Mouse (Mus musculus) limb, embryonic 14.5 days (tissue): ENCODE data around the gene Smchd1. TPM values are rescaled to one million over a fixed set of nuclear protein-coding genes. Genes with fewer than 3 reads are reported as not detected.

Experiments used
- ATAC-seq: fragments of 200-750 bp; cut with Nextera tagmentation; 2 replicates; pipeline ENCODE4 v1.8.0; 2017; ENCODE audit warnings: low read depth, moderate number of reproducible peaks, moderate TSS enrichment; ENCODE audit not compliant: low FRiP score
- DNase-seq: peaks from one replicate; pipeline ENCODE4 v3.0.0-alpha.2; 2015; ENCODE audit warnings: low spot score
- H3K27ac ChIP-seq: fragments of 300-500 bp; sonication (generic); replicated peaks from 2 replicates; pipeline ENCODE4 v1.5.1; 2014; ENCODE audit warnings: low read depth, mild to moderate bottlenecking, low read length, moderate library complexity, mixed read lengths
- H3K27me3 ChIP-seq: fragments of 300-500 bp; sonication (generic); 2 replicates; pipeline ENCODE4 v1.6.1; 2014; ENCODE audit warnings: low read length, mixed read lengths; ENCODE audit not compliant: control insufficient read depth, insufficient read depth
- H3K36me3 ChIP-seq: fragments of 300-500 bp; sonication (generic); 2 replicates; pipeline ENCODE4 v1.6.1; 2014; ENCODE audit warnings: mild to moderate bottlenecking, low read length, moderate library complexity, mixed read lengths; ENCODE audit not compliant: control insufficient read depth, insufficient read depth
- H3K4me1 ChIP-seq: fragments of 300-500 bp; sonication (generic); 2 replicates; pipeline ENCODE4 v1.6.1; 2014; ENCODE audit warnings: antibody characterized with exemption, low read length, mixed read lengths; ENCODE audit not compliant: control insufficient read depth, insufficient read depth
- H3K4me2 ChIP-seq: fragments of 300-500 bp; sonication (generic); replicated peaks from 2 replicates; pipeline ENCODE4 v1.6.1; 2014; ENCODE audit warnings: low read depth, mild to moderate bottlenecking, low read length, moderate library complexity; ENCODE audit not compliant: severe bottlenecking
- H3K4me3 ChIP-seq: fragments of 300-500 bp; sonication (generic); replicated peaks from 2 replicates; pipeline ENCODE4 v1.5.1; 2014; ENCODE audit warnings: low read length
- H3K9ac ChIP-seq: fragments of 300-500 bp; sonication (generic); 2 replicates; pipeline ENCODE4 v1.6.1; 2014; ENCODE audit warnings: mild to moderate bottlenecking, low read depth, low read length, moderate library complexity; ENCODE audit not compliant: severe bottlenecking
- H3K9me3 ChIP-seq: fragments of 300-500 bp; sonication (generic); 2 replicates; pipeline ENCODE4 v1.6.1; 2016; ENCODE audit warnings: low read length; ENCODE audit not compliant: control insufficient read depth
- POLR2A ChIP-seq: fragments of 200-500 bp; IDR thresholded peaks from 2 replicates; pipeline ENCODE4 v1.8.0; 2012; ENCODE audit warnings: inconsistent platforms, mild to moderate bottlenecking, moderate library complexity, borderline replicate concordance; ENCODE audit not compliant: insufficient read depth, insufficient read length; ENCODE audit errors: extremely low read depth
- WGBS: fragments of 180-500 bp; shearing (Covaris S2); extraction: QIAGEN DNeasy Blood & Tissue Kit; methylation state at CpG from one replicate; pipeline ENCODE4 v1.1.7; 2014; 5-methylcytosine and 5-hydroxymethylcytosine counted together
- polyA plus RNA-seq, 2 experiments: library from polyadenylated mRNA; depleted of rRNA in 1 of 2; stranded (reverse) in 1 of 2; unstranded in 1 of 2; fragments of >200 nt; fragmentation: Nextera tagmentation in 1 of 2; extraction: Ambion mirVana in 1 of 2; gene quantifications; 2 replicates each; pipeline versions ENCODE4 v1.2.1 to v1.2.3; 2012 to 2014

The Smchd1 gene
- polyA plus RNA-seq, 2 experiments = 42.7 to 71.4 TPM

DNA sequence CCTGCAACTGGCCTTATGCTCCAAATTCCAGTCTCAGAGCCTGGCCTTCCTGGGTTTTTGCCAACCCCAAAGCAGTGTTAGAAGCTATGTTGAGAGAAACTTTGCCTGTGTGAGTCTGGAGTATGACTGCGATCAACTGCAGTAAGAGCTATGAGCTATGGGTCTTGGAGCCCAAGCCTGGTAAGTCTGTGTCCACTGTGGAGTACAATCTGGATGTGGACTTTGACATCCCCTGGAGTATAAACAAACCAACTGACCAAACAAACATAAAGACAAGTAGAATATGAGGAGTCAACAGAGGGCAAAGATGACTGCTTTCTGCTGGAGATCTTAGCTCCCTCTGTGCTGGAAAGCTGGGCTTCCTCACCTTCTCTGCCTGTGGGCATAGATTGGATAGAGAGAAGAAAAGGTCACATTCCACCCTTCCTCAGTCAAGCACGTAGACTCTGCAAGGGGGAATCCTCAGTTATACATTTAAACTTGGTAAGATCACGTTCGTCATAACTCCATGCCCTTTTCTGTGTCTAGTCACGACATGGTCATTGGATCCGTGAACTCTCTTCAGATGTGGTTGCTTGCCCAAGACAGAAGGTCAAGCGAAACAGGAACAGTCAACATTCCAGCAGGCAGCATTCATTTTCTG is 8.4 kb upstream of the Smchd1 start:
- no peak for DNase-seq
- WGBS = 90% methylated on average over 7 of the region's 7 CpGs
- Histone ChIP-seq H3K27me3 (no peaks in the 10 kb centered on the region), H3K36me3 (no peaks in the 10 kb centered on the region), H3K27ac (no peak overlapping the region), H3K9ac (no peak overlapping the region), H3K4me3 (no peak overlapping the region), H3K9me3 (no peaks in the 10 kb centered on the region), H3K4me1 (peaks cover 17% of the 10 kb centered on the region), H3K4me2 (no peak overlapping the region)
- ATAC-seq = no peak
- TF ChIP-seq POLR2A = no peak

- Histone ChIP-seq H3K27ac (no peak overlapping the region), H3K27me3 (no peaks in the 10 kb centered on the region), H3K9ac (no peak overlapping the region), H3K36me3 (no peaks in the 10 kb centered on the region), H3K9me3 (no peaks in the 10 kb centered on the region), H3K4me3 (no peak overlapping the region), H3K4me2 (no peak overlapping the region), H3K4me1 (0 out of 2 replicates have a peak, but pooled peaks cover 6% of the 10 kb centered on the region)
- ATAC-seq (no peak), DNase-seq (no peak)
- 34% methylated on average over 5 of the region's 5 CpGs for WGBS
- no peak for TF ChIP-seq POLR2A
Measured at GRCm38 (mm10) chr17:71479381-71479901, 4.3 kb upstream of the Smchd1 start.

- DNase-seq (no peak), ATAC-seq (no peak)
- H3K4me1 ChIP-seq = peaks cover 10% of the 10 kb centered on the region
- no peaks in the 10 kb centered on the region for H3K36me3 ChIP-seq
- H3K27me3 ChIP-seq = no peaks in the 10 kb centered on the region
- H3K9ac ChIP-seq = no peak overlapping the region
- 92% methylated on average over 8 of the region's 8 CpGs for WGBS
- no peak for TF ChIP-seq POLR2A
- H3K9me3 ChIP-seq = no peaks in the 10 kb centered on the region
- H3K4me3 ChIP-seq = no peak overlapping the region
- H3K4me2 ChIP-seq = no peak overlapping the region
- H3K27ac ChIP-seq = no peak overlapping the region
Measured at GRCm38 (mm10) chr17:71477481-71477880, 2.3 kb upstream of the Smchd1 start.

DNA sequence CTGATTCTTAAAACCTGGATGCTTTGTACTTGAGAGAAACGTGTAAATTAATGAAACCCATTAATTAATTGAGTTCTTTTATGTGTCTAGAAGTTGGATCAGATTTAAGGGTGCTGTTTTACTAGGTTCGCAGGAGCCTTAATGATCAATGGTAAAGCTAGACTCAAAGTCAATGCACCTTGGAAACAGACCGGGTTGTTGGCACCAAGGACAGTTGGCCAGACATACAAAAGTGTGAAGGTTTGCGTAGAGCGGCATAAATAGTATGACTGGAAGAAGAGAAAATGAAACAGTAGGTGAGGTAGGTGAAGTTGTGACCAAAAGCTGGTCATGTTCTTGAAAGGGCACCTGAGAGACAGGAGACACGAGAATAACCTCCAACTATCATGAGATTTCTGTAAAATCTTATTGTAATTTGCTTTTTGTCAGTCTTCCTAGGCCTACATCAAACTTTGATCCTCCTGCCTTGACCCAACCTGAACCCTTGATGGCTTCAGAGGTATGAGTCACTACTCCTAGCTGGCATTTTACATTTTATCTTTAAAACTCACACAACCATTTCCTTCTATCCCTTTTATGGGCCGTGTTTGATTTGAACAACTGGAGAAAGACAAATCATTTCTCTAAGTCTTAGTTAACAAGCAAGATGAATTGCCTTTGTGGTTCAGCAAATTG is 1.3 kb upstream of the Smchd1 start:
- H3K4me2 ChIP-seq = peak overlapping the region; percentile 87
- peak overlapping the region; percentile 95; the same call in 1 of the 2 replicates for H3K9ac ChIP-seq
- 63% methylated on average over 7 of the region's 7 CpGs for WGBS
- TF ChIP-seq POLR2A = no peak
- ATAC-seq (no peak), DNase-seq (no peak)
- no peaks in the 10 kb centered on the region for H3K36me3 ChIP-seq
- H3K27me3 ChIP-seq = no peaks in the 10 kb centered on the region
- peak overlapping the region; percentile 99 for H3K27ac ChIP-seq
- peak overlapping the region; percentile 89 for H3K4me3 ChIP-seq
- H3K4me1 ChIP-seq = peaks cover 10% of the 10 kb centered on the region
- H3K9me3 ChIP-seq = no peaks in the 10 kb centered on the region

DNA sequence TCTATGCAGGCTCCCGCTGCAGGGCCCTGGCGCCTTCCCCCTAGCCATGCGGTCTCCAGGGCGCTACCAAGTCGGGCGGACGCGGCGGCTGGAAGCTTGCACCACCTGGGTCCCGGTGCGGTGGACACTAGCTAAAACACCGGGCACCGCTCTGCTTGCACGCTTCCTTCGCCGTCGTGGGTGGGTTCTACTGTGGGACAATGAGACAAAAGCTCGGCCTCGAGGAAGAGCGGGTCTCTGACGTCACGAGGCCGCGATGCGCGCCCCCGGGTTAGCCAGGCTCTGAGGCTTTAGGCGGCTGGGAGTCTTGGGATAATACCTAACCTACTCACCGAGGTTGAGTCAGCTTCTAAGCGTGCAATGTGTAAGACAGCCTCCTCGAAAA is 554 bp upstream of the Smchd1 start:
- Histone ChIP-seq H3K27ac (peak overlapping the region; percentile 99), H3K9ac (peak overlapping the region; percentile 95), H3K9me3 (no peaks in the 10 kb centered on the region), H3K4me2 (peak overlapping the region; percentile 87), H3K27me3 (no peaks in the 10 kb centered on the region), H3K4me1 (peaks cover 10% of the 10 kb centered on the region), H3K36me3 (no peaks in the 10 kb centered on the region), H3K4me3 (peak overlapping the region; percentile 89)
- TF ChIP-seq POLR2A = peak; percentile 63; the same call in 1 of the 2 replicates
- DNase-seq = peak; percentile 80
- peak; percentile 82 for ATAC-seq
- 0% methylated on average over 27 of the region's 31 CpGs for WGBS
